Mouse (Mus musculus) neural tube, embryonic 13.5 days (tissue): Measurements from ENCODE around the gene Pdcd7. TPM values are rescaled to one million over a fixed set of nuclear protein-coding genes. Genes with fewer than 3 reads are reported as not detected.

ENCODE experiments used
- ATAC-seq: fragments of 200-750 bp; cut with Nextera tagmentation; 2 replicates; pipeline ENCODE4 v1.8.0; 2017; ENCODE audit warnings: low read depth, mild to moderate bottlenecking, moderate TSS enrichment, moderate library complexity
- H3K27ac ChIP-seq: fragments of 300-500 bp; sonication (generic); replicated peaks from 2 replicates; pipeline ENCODE4 v1.5.1; 2015; ENCODE audit warnings: moderate library complexity, mild to moderate bottlenecking, inconsistent platforms
- H3K27me3 ChIP-seq: fragments of 300-500 bp; sonication (generic); 2 replicates; pipeline ENCODE4 v1.6.1; 2015; ENCODE audit warnings: mild to moderate bottlenecking, inconsistent platforms
- H3K36me3 ChIP-seq: fragments of 300-500 bp; sonication (generic); 2 replicates; pipeline ENCODE4 v1.6.1; 2015; ENCODE audit warnings: mild to moderate bottlenecking, inconsistent platforms
- H3K4me1 ChIP-seq: fragments of 300-500 bp; sonication (generic); replicated peaks from 2 replicates; pipeline ENCODE4 v1.6.1; 2015; ENCODE audit warnings: inconsistent platforms
- H3K4me2 ChIP-seq: fragments of 300-500 bp; sonication (generic); 2 replicates; pipeline ENCODE4 v1.6.1; 2015; ENCODE audit warnings: inconsistent platforms, mild to moderate bottlenecking, moderate library complexity
- H3K4me3 ChIP-seq: fragments of 300-500 bp; sonication (generic); 2 replicates; pipeline ENCODE4 v1.5.1; 2015; ENCODE audit warnings: mild to moderate bottlenecking, inconsistent platforms
- H3K9ac ChIP-seq: fragments of 300-500 bp; sonication (generic); 2 replicates; pipeline ENCODE4 v1.6.1; 2015; ENCODE audit warnings: moderate library complexity, mild to moderate bottlenecking, inconsistent platforms
- H3K9me3 ChIP-seq: fragments of 300-500 bp; sonication (generic); 2 replicates; pipeline ENCODE4 v1.6.1; 2016; ENCODE audit warnings: inconsistent platforms
- WGBS: fragments of 180-500 bp; shearing (Covaris S2); methylation state at CpG from one replicate; pipeline ENCODE4 v1.1.7; 2015; 5-methylcytosine and 5-hydroxymethylcytosine counted together
- polyA plus RNA-seq: library from polyadenylated mRNA; unstranded; fragments of >200 nt; fragmentation: Nextera tagmentation; extraction: Ambion mirVana; gene quantifications from 2 replicates; pipeline ENCODE4 v1.2.1, GENCODE M21; 2015

The Pdcd7 gene
- polyA plus RNA-seq, 1 experiment from 2014 or later, result 10.9 TPM

DNA sequence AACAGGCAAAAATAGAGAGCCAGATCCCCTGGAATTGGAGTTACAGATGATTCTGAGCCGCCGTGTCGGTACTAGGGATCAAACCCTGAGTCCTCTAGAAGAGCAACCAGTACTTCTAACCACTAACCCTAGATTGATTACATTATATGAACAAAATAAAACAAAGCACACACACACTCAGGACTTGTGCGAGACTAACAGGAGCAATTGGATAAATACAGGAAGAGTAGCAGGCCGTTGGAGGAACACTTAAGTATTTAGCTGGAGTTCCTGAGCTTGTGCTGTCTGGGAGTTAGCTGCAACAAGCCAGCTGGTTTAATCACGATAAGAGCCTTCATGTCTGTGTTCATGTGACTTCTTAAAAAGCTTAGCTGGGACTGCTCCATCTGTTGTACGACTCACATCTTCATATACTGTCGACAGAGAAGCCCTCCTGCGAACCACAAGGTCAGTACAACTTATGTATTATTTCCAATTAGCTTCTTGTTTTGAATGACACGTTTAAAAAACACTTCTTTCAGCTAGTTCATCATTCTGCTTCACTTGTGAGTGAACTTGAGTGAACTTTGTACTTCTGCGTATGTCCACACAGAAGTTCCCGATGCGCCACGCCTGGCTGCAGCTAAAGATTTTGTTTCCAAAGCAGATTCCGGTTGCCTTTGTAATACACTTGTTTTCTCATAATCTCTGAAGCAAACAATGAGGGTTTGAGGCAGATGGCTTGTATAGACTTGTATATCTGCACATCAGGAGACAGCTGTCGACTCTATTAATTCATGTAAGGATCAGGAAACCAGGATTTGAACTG lies 14.9 kb downstream of the Pdcd7 start, which contains the start of gene Ubap1l:
TSS of gene Ubap1l (plus strand) at position 401 of the 808 bp plus-strand sequence.
- H3K27ac ChIP-seq, result no peak within 1 kb of the TSS
- no peaks in the 10 kb centered on the region for H3K27me3 ChIP-seq
- H3K4me3 ChIP-seq, result no peak within 1 kb of the TSS
- no peak within 1 kb of the TSS for H3K4me2 ChIP-seq
- peaks cover 86% of the 10 kb centered on the region for H3K36me3 ChIP-seq
- ATAC-seq, result no peak
- 94% methylated on average over 16 of the region's 16 CpGs for WGBS
- no peak within 1 kb of the TSS for H3K9ac ChIP-seq
- no peaks in the 10 kb centered on the region for H3K9me3 ChIP-seq
- no peaks in the 10 kb centered on the region for H3K4me1 ChIP-seq

GRCm38 (mm10) chr9:65363684-65364083 lies 17.8 kb downstream of the Pdcd7 start:
- Histone ChIP-seq H3K9me3 (no peaks in the 10 kb centered on the region), H3K4me1 (0 out of 2 replicates have a peak, but pooled peaks cover 3% of the 10 kb centered on the region), H3K4me2 (no peak overlapping the region), H3K36me3 (peaks cover 69% of the 10 kb centered on the region), H3K9ac (no peak overlapping the region), H3K27me3 (no peaks in the 10 kb centered on the region), H3K27ac (no peak overlapping the region), H3K4me3 (no peak overlapping the region)
- WGBS, result 65% methylated on average over 9 of the region's 9 CpGs
- no peak for ATAC-seq

DNA sequence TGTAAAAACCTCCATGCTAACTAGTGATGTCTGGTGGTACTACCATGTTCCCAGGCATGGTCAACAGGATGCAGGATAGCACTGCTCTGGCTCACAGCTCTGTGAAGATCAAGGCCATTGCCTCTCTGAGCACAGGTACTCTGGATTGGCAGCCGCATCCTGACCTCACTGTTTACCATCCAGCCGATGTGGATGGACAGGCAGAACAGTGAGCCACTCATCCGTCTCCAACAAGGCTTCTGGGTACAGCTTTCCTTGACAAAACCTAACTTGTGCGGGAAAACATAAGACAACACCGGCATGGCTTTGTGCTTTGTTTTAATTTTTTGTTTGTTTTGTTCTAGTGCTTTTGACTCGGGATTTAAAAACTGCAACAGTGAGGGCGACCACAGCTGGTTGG lies 19.8 kb downstream of the Pdcd7 start:
- Histone ChIP-seq H3K27ac (no peak overlapping the region), H3K9ac (no peak overlapping the region), H3K4me2 (no peak overlapping the region), H3K9me3 (no peaks in the 10 kb centered on the region), H3K4me1 (0 out of 2 replicates have a peak, but pooled peaks cover 3% of the 10 kb centered on the region), H3K36me3 (peaks cover 54% of the 10 kb centered on the region), H3K27me3 (no peaks in the 10 kb centered on the region), H3K4me3 (no peak overlapping the region)
- ATAC-seq, result no peak
- WGBS, result 91% methylated on average over 7 of the region's 7 CpGs

GRCm38 (mm10) chr9:65371756-65372155 lies 25.9 kb downstream of the Pdcd7 start:
- no peaks in the 10 kb centered on the region for H3K27me3 ChIP-seq
- H3K9me3 ChIP-seq, result no peaks in the 10 kb centered on the region
- H3K4me2 ChIP-seq, result no peak overlapping the region
- no peak overlapping the region for H3K27ac ChIP-seq
- peaks cover 48% of the 10 kb centered on the region for H3K36me3 ChIP-seq
- ATAC-seq, result no peak
- H3K9ac ChIP-seq, result no peak overlapping the region
- WGBS, result 81% methylated on average over 24 of the region's 24 CpGs
- H3K4me1 ChIP-seq, result 0 out of 2 replicates have a peak, but pooled peaks cover 3% of the 10 kb centered on the region
- H3K4me3 ChIP-seq, result no peak overlapping the region

DNA sequence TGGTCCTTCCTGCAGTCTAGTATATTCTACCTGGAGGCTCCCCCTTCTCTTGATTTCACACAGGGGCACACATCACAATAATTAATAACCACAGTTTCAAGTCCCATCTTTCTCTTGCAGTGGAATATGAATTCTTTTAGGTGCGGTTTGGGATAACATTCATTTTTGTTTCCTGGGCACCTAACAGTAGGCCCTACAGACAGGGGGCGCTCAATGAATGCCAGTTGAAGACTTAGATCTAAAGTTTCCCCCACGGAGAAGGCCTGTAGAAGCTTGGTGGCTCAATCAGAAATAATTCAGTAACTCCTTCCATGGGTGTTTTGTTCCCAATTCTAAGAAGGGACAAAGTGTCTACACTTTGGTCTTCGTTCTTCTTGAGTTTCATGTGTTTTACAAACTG lies 26.5 kb downstream of the Pdcd7 start:
- Histone ChIP-seq H3K4me3 (no peak overlapping the region), H3K27ac (no peak overlapping the region), H3K9ac (no peak overlapping the region), H3K27me3 (no peaks in the 10 kb centered on the region), H3K4me2 (no peak overlapping the region), H3K36me3 (peaks cover 50% of the 10 kb centered on the region), H3K9me3 (no peaks in the 10 kb centered on the region), H3K4me1 (no peaks in the 10 kb centered on the region)
- ATAC-seq, result no peak
- 77% methylated on average over 4 of the region's 4 CpGs for WGBS

- Histone ChIP-seq H3K9ac (no peak overlapping the region), H3K27ac (0 out of 2 replicates have a peak overlapping the region, but pooled peaks have one; percentile 33), H3K4me3 (no peak overlapping the region), H3K4me2 (no peak overlapping the region), H3K9me3 (no peaks in the 10 kb centered on the region), H3K27me3 (no peaks in the 10 kb centered on the region), H3K36me3 (peaks cover 52% of the 10 kb centered on the region), H3K4me1 (no peaks in the 10 kb centered on the region)
- WGBS, result 91% methylated on average over 5 of the region's 5 CpGs
- ATAC-seq, result no peak
These were observed 28.7 kb downstream of the Pdcd7 start for GRCm38 (mm10) chr9:65374468-65375162.

DNA sequence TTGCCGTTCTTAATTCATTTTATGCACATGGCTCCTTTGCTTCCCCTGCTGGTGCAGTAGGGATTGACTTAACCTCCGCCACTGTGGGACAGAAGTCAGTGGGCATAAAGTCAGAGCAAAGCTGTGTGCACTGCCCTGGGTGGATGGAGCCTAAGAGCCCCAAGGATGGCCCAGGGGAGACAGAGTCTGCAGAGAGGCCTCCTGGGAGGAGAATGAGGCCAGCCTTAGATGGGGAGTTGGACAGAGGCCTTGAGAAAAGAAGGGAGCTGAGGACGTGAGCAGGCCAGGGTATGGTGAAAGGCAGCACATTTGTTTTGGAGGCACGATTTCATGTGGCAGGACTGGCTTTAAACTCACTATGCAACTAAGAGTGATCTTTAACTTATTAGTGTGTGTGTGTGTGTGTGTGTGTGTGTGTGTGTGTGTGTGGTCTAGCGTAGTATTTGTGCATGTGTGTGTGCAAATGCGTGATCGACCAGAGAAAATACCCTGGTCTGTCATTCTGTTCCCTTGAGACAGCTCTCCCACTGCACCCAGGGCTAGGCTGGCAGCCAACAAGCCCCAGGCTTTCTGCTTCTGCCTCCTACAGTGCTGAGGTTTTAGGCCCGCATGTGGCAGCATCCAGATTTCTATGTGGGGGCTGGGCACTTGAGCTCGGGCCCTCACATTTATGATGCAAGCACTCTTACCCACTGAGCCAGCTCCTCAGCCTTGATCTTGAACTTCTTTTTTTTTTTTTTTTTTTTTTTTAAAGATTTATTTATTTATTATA lies 29.4 kb downstream of the Pdcd7 start:
- H3K9ac ChIP-seq, result no peak overlapping the region
- 0 out of 2 replicates have a peak overlapping the region, but pooled peaks have one; percentile 33 for H3K27ac ChIP-seq
- H3K27me3 ChIP-seq, result no peaks in the 10 kb centered on the region
- 76% methylated on average over 9 of the region's 9 CpGs for WGBS
- no peaks in the 10 kb centered on the region for H3K4me1 ChIP-seq
- no peak overlapping the region for H3K4me2 ChIP-seq
- H3K4me3 ChIP-seq, result no peak overlapping the region
- no peak for ATAC-seq
- peaks cover 53% of the 10 kb centered on the region for H3K36me3 ChIP-seq
- no peaks in the 10 kb centered on the region for H3K9me3 ChIP-seq

DNA sequence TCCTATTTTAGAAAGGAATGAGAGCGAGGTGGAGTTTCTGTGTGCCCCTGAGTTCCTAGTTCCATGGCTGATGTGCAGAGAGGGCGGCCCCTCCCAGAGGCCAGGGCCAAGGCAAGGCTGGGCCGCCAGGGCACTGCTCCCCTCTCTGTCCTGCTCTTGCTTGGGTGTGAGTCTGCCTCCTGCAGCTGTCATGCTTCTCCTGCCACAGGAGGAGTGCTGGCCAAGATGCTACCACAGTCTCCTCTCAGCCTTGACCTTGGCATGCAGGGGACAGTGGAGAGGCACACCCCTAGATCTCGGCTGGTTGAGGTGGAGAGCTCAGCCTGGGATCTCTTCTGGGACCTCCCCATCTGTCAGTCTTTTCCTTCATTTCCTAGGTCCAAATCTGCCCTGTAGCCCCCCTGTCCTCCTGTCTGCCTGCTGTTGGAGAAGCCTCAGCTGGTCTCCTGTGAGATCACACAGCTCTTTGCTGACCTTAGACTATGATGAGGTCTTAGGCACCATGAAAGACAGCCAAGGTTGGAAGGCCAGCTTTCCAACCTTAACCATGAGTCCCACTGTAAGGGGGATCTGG lies 35.2 kb downstream of the Pdcd7 start:
- Histone ChIP-seq H3K9me3 (no peaks in the 10 kb centered on the region), H3K4me2 (no peak overlapping the region), H3K9ac (no peak overlapping the region), H3K4me3 (no peak overlapping the region), H3K4me1 (no peaks in the 10 kb centered on the region), H3K27me3 (no peaks in the 10 kb centered on the region), H3K36me3 (peaks cover 25% of the 10 kb centered on the region), H3K27ac (no peak overlapping the region)
- WGBS, result 88% methylated on average over 4 of the region's 4 CpGs
- ATAC-seq, result no peak

DNA sequence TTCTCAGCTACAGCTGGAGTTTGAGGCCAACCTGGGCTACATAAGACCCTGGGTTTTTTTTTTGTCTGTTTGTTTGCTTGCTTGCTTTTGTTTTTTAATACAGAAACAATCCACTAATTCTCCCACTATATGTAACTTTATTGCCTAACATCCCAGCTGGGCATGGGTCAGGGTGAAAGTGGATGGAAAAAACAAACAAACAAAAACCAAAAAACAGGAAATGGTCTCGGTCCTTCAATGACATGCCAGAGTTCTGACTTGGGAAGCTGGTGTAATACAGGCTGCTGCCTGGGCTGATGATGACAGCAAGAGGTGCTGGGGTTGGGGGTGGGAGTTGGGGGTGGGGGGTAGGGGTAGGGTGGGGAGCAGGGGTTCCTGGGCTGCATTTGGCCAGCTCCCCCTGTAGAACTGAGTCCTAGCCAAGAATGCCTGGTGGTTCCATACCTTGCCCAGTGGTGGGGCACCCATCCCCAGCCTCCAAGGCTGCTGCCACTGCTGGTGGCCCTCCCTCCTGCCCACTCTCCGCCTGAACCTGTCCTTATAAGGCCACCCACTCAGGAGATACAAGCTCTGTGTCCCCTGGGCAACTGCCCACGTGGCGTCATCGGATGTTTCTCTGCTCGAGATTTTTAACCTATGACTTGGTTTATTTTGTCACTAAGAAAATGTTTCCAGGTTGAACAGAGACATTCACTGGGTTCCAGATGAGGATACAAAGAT lies 36.3 kb downstream of the Pdcd7 start:
- no peaks in the 10 kb centered on the region for H3K27me3 ChIP-seq
- no peak overlapping the region for H3K4me2 ChIP-seq
- no peak overlapping the region for H3K4me3 ChIP-seq
- H3K9ac ChIP-seq, result no peak overlapping the region
- ATAC-seq, result no peak
- 80% methylated on average over 6 of the region's 6 CpGs for WGBS
- no peak overlapping the region for H3K27ac ChIP-seq
- peaks cover 14% of the 10 kb centered on the region for H3K36me3 ChIP-seq
- H3K9me3 ChIP-seq, result no peaks in the 10 kb centered on the region
- H3K4me1 ChIP-seq, result peaks cover 7% of the 10 kb centered on the region

GRCm38 (mm10) chr9:65382751-65383097 lies 36.8 kb downstream of the Pdcd7 start:
- Histone ChIP-seq H3K36me3 (peaks cover 9% of the 10 kb centered on the region; the same call in 1 of the 2 replicates), H3K4me1 (peaks cover 7% of the 10 kb centered on the region), H3K9me3 (no peaks in the 10 kb centered on the region), H3K9ac (no peak overlapping the region), H3K27ac (no peak overlapping the region), H3K4me2 (no peak overlapping the region), H3K27me3 (no peaks in the 10 kb centered on the region), H3K4me3 (no peak overlapping the region)
- ATAC-seq, result no peak
- WGBS, result 66% methylated on average over 3 of the region's 3 CpGs

DNA sequence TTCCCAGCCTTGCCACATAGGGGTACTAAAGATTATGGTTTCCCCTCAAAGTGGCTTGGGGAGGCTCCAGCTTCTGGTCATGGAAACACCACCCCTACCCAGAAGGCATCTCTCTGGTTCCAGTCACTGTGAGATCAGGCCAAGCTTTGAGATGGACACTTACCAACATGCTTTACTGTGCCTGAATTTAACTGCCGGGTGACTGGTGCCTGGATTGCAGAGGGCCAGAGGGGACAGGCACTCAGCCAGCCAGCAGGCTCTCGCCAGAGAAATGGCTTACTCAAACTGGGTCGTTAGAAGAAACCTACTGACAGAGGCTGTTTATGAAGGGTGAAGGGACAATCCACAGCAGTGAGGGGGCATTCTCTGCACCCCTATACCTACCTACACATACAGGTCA lies 38.4 kb downstream of the Pdcd7 start:
- ATAC-seq, result no peak
- 51% methylated on average over 3 of the region's 3 CpGs for WGBS

More for the DNA sequence above, 38.4 kb downstream of the Pdcd7 start:
- Histone ChIP-seq H3K9me3 (no peaks in the 10 kb centered on the region), H3K27me3 (peaks cover 12% of the 10 kb centered on the region), H3K9ac (no peak overlapping the region), H3K4me3 (no peak overlapping the region), H3K27ac (no peak overlapping the region), H3K36me3 (peaks cover 5% of the 10 kb centered on the region; the same call in 1 of the 2 replicates), H3K4me2 (no peak overlapping the region), H3K4me1 (peaks cover 7% of the 10 kb centered on the region)
